Mouse (Mus musculus): ENCODE data around the gene Slc8a1. TPM values are rescaled to one million over a fixed set of nuclear protein-coding genes. Genes with fewer than 3 reads are reported as not detected.
A peak's percentile ranks its signal among the peaks of the same experiment; 100 is the strongest.

Gene Slc8a1
- polyA plus RNA-seq, 1 experiment from 2014 or later = 4.0 TPM

- DNase-seq (ENCODE audit: low spot score) = no peak
- Histone ChIP-seq H3K36me3 (ENCODE audit: insufficient read depth, low read length) (no peaks in the 10 kb centered on the region), H3K27ac (ENCODE audit: low read length) (no peak overlapping the region), H3K4me1 (ENCODE audit: insufficient read depth, low read depth, low read length) (no peaks in the 10 kb centered on the region), H3K4me3 (ENCODE audit: low read depth, low read length) (no peak overlapping the region), H3K9me3 (ENCODE audit: low read length) (no peaks in the 10 kb centered on the region), H3K27me3 (replicated peaks; ENCODE audit: insufficient read depth, low read length) (no peaks in the 10 kb centered on the region), H3K9ac (replicated peaks; ENCODE audit: low read depth) (no peak overlapping the region), H3K4me2 (replicated peaks; ENCODE audit: low read depth, low read length) (no peak overlapping the region)
- WGBS = 67% methylated on average over 6 of the region's 6 CpGs
- TF ChIP-seq CTCF (IDR thresholded peaks at IDR 0.05) (no peak), EP300 (IDR thresholded peaks at IDR 0.05) (no peak)
- ATAC-seq = no peak
Observed at GRCm38 (mm10) chr17:81740576-81740975, 2.4 kb upstream of the Slc8a1 start.

GRCm38 (mm10) chr17:81737779-81738178 is 398 bp downstream of the Slc8a1 start:
- DNase-seq (ENCODE audit: low spot score) (no peak), ATAC-seq (no peak)
- no peak overlapping the region for H3K4me3 ChIP-seq (ENCODE audit: low read depth, low read length)
- TF ChIP-seq CTCF (IDR thresholded peaks at IDR 0.05) (no peak), EP300 (IDR thresholded peaks at IDR 0.05) (no peak)
- no peaks in the 10 kb centered on the region for H3K4me1 ChIP-seq (ENCODE audit: insufficient read depth, low read depth, low read length)
- whole genome bisulfite sequencing = 50% methylated on average over 2 of the region's 2 CpGs
- no peak overlapping the region for H3K9ac ChIP-seq (replicated peaks; ENCODE audit: low read depth)
- H3K27me3 ChIP-seq (replicated peaks; ENCODE audit: insufficient read depth, low read length) = no peaks in the 10 kb centered on the region
- H3K36me3 ChIP-seq (ENCODE audit: insufficient read depth, low read length) = no peaks in the 10 kb centered on the region
- H3K27ac ChIP-seq (ENCODE audit: low read length) = no peak overlapping the region
- no peaks in the 10 kb centered on the region for H3K9me3 ChIP-seq (ENCODE audit: low read length)
- no peak overlapping the region for H3K4me2 ChIP-seq (replicated peaks; ENCODE audit: low read depth, low read length)

- no peaks in the 10 kb centered on the region for H3K36me3 ChIP-seq (ENCODE audit: insufficient read depth, low read length)
- no peaks in the 10 kb centered on the region for H3K4me1 ChIP-seq (ENCODE audit: insufficient read depth, low read depth, low read length)
- WGBS = 54% methylated on average over 4 of the region's 4 CpGs
- no peak overlapping the region for H3K9ac ChIP-seq (replicated peaks; ENCODE audit: low read depth)
- no peaks in the 10 kb centered on the region for H3K27me3 ChIP-seq (replicated peaks; ENCODE audit: insufficient read depth, low read length)
- no peak overlapping the region for H3K4me3 ChIP-seq (ENCODE audit: low read depth, low read length)
- ATAC-seq (no peak), DNase-seq (ENCODE audit: low spot score) (peak; percentile 13)
- H3K27ac ChIP-seq (ENCODE audit: low read length) = no peak overlapping the region
- H3K9me3 ChIP-seq (ENCODE audit: low read length) = no peaks in the 10 kb centered on the region
- TF ChIP-seq EP300 (IDR thresholded peaks at IDR 0.05) (no peak), CTCF (IDR thresholded peaks at IDR 0.05) (no peak)
- H3K4me2 ChIP-seq (replicated peaks; ENCODE audit: low read depth, low read length) = no peak overlapping the region
Observed at GRCm38 (mm10) chr17:81737309-81737708, 868 bp downstream of the Slc8a1 start.

- no peak for ATAC-seq
- H3K4me3 ChIP-seq (ENCODE audit: low read depth, low read length) = no peak overlapping the region
- WGBS = 73% methylated on average over 2 of the region's 2 CpGs
- H3K9me3 ChIP-seq (ENCODE audit: low read length) = no peaks in the 10 kb centered on the region
- H3K4me2 ChIP-seq (replicated peaks; ENCODE audit: low read depth, low read length) = no peak overlapping the region
- H3K36me3 ChIP-seq (ENCODE audit: insufficient read depth, low read length) = no peaks in the 10 kb centered on the region
- H3K27me3 ChIP-seq (replicated peaks; ENCODE audit: insufficient read depth, low read length) = no peaks in the 10 kb centered on the region
- DNase-seq (ENCODE audit: low spot score) = no peak
- H3K27ac ChIP-seq (ENCODE audit: low read length) = no peak overlapping the region
- H3K4me1 ChIP-seq (ENCODE audit: insufficient read depth, low read depth, low read length) = no peaks in the 10 kb centered on the region
- TF ChIP-seq CTCF (IDR thresholded peaks at IDR 0.05) (no peak), EP300 (IDR thresholded peaks at IDR 0.05) (no peak)
- H3K9ac ChIP-seq (replicated peaks; ENCODE audit: low read depth) = no peak overlapping the region
Observed at GRCm38 (mm10) chr17:81735583-81735982, 2.6 kb downstream of the Slc8a1 start.

- Histone ChIP-seq H3K36me3 (ENCODE audit: insufficient read depth, low read length) (no peaks in the 10 kb centered on the region), H3K4me3 (ENCODE audit: low read depth, low read length) (no peak overlapping the region)
Observed at GRCm38 (mm10) chr17:81729891-81730290, 8.3 kb downstream of the Slc8a1 start.

GRCm38 (mm10) chr17:81712273-81712751 is 25.9 kb downstream of the Slc8a1 start:
- TF ChIP-seq EP300 (IDR thresholded peaks at IDR 0.05) (no peak), CTCF (IDR thresholded peaks at IDR 0.05) (peak; percentile 47)
- H3K9ac ChIP-seq (replicated peaks; ENCODE audit: low read depth) = no peak overlapping the region
- WGBS = 59% methylated on average over 1 of the region's 1 CpGs
- no peaks in the 10 kb centered on the region for H3K36me3 ChIP-seq (ENCODE audit: insufficient read depth, low read length)
- H3K4me1 ChIP-seq (ENCODE audit: insufficient read depth, low read depth, low read length) = no peaks in the 10 kb centered on the region
- H3K4me2 ChIP-seq (replicated peaks; ENCODE audit: low read depth, low read length) = no peak overlapping the region
- no peak overlapping the region for H3K4me3 ChIP-seq (ENCODE audit: low read depth, low read length)
- H3K27ac ChIP-seq (ENCODE audit: low read length) = no peak overlapping the region
- H3K9me3 ChIP-seq (ENCODE audit: low read length) = no peaks in the 10 kb centered on the region
- DNase-seq (ENCODE audit: low spot score) (peak; percentile 19), ATAC-seq (no peak)
- no peaks in the 10 kb centered on the region for H3K27me3 ChIP-seq (replicated peaks; ENCODE audit: insufficient read depth, low read length)

More at GRCm38 (mm10) chr17:81729891-81730290, 8.3 kb downstream of the Slc8a1 start:
- DNase-seq (ENCODE audit: low spot score) (no peak), ATAC-seq (no peak)
- no peak overlapping the region for H3K9ac ChIP-seq (replicated peaks; ENCODE audit: low read depth)
- H3K27ac ChIP-seq (ENCODE audit: low read length) = no peak overlapping the region
- no peak for TF ChIP-seq CTCF (IDR thresholded peaks at IDR 0.05)
- no peak for TF ChIP-seq EP300 (IDR thresholded peaks at IDR 0.05)
- H3K9me3 ChIP-seq (ENCODE audit: low read length) = no peaks in the 10 kb centered on the region
- no peak overlapping the region for H3K4me2 ChIP-seq (replicated peaks; ENCODE audit: low read depth, low read length)
- no peaks in the 10 kb centered on the region for H3K27me3 ChIP-seq (replicated peaks; ENCODE audit: insufficient read depth, low read length)
- no peaks in the 10 kb centered on the region for H3K4me1 ChIP-seq (ENCODE audit: insufficient read depth, low read depth, low read length)
- WGBS = 93% methylated on average over 4 of the region's 4 CpGs

- Histone ChIP-seq H3K4me3 (ENCODE audit: low read depth, low read length) (no peak overlapping the region), H3K9ac (replicated peaks; ENCODE audit: low read depth) (no peak overlapping the region), H3K9me3 (ENCODE audit: low read length) (no peaks in the 10 kb centered on the region), H3K4me2 (replicated peaks; ENCODE audit: low read depth, low read length) (no peak overlapping the region), H3K27me3 (replicated peaks; ENCODE audit: insufficient read depth, low read length) (no peaks in the 10 kb centered on the region), H3K27ac (ENCODE audit: low read length) (no peak overlapping the region), H3K4me1 (ENCODE audit: insufficient read depth, low read depth, low read length) (no peaks in the 10 kb centered on the region), H3K36me3 (ENCODE audit: insufficient read depth, low read length) (no peaks in the 10 kb centered on the region)
- ATAC-seq = no peak
- WGBS = 49% methylated on average over 3 of the region's 3 CpGs
- DNase-seq (ENCODE audit: low spot score) = peak; percentile 32
- no peak for TF ChIP-seq EP300 (IDR thresholded peaks at IDR 0.05)
- no peak for TF ChIP-seq CTCF (IDR thresholded peaks at IDR 0.05)
Observed at GRCm38 (mm10) chr17:81704761-81705160, 33.4 kb downstream of the Slc8a1 start.

Measured in lung, postnatal 0 days (tissue).